ENCODE assay signal across 10 mouse cellular contexts in genomic region chr3:96409701-96410246, GRCm38 (mm10). TPM values are rescaled to one million over a fixed set of nuclear protein-coding genes. Genes with fewer than 3 reads are reported as not detected.
DNase-seq lines count a peak whose midpoint lies in the region; ATAC-seq lines count a peak whose summit lies in the region.
"Had no signal": no experiment of that assay in that cellular context is flagged by ENCODE, and none has a peak within 500 bp of the region (broad histone marks: within the 10 kb centered on the region; RNA-seq: fewer than 3 reads in every experiment).

No protein-coding gene starts in this region.

- no peak for DNase-seq in heart, postnatal 14 days
- peak; percentile 94 for DNase-seq in R1 (ENCODE audit: low read depth, low spot score)
- peak; percentile 67 for DNase-seq in midbrain, embryonic 10.5 days (ENCODE audit: low spot score)
- no peak for DNase-seq in gastrocnemius, postnatal 4 days (ENCODE audit: low spot score in 2 of 2)
- DNase-seq in frontal cortex, postnatal 14 days (ENCODE audit: low spot score in 2 of 2) = no peak
- no peak for DNase-seq in right cerebral cortex, postnatal 4 days

- 4% methylated on average over 31 of the region's 31 CpGs for WGBS in heart, embryonic 15.5 days
- 7% methylated on average over 31 of the region's 31 CpGs for WGBS in hindbrain, embryonic 13.5 days
- WGBS in midbrain, embryonic 10.5 days = 3% methylated on average over 31 of the region's 31 CpGs

- no peak overlapping the region for H3K27ac ChIP-seq in heart, embryonic 15.5 days
- H3K27ac ChIP-seq in hindbrain, embryonic 13.5 days = no peak overlapping the region
- no peak overlapping the region; the same call in 1 of the 2 replicates for H3K27ac ChIP-seq in midbrain, embryonic 10.5 days (replicated peaks)

- ATAC-seq in heart, embryonic 15.5 days (replicated peaks; ENCODE audit: insufficient number of reproducible peaks, insufficient read depth, low FRiP score, low read depth) = no peak
- no peak for ATAC-seq in hindbrain, embryonic 13.5 days (ENCODE audit: low FRiP score)
- ATAC-seq: Patski had no signal

- H3K27me3 ChIP-seq in heart, embryonic 15.5 days = peaks cover 63% of the 10 kb centered on the region
- H3K27me3 ChIP-seq in hindbrain, embryonic 13.5 days = peaks cover 70% of the 10 kb centered on the region
- peaks cover 67% of the 10 kb centered on the region for H3K27me3 ChIP-seq in midbrain, embryonic 10.5 days (ENCODE audit: low read depth, poor library complexity, severe bottlenecking)
- H3K27me3 ChIP-seq: Patski had no signal

- intact Hi-C loops in heart, postnatal 14 days (cut with DNase I) = no loop called here

- H3K4me1 ChIP-seq in heart, embryonic 15.5 days (replicated peaks) = peaks cover 13% of the 10 kb centered on the region
- H3K4me1 ChIP-seq in hindbrain, embryonic 13.5 days (replicated peaks) = peaks cover 12% of the 10 kb centered on the region; the same call in 1 of the 2 replicates
- peaks cover 29% of the 10 kb centered on the region for H3K4me1 ChIP-seq in midbrain, embryonic 10.5 days

- no peaks in the 10 kb centered on the region for H3K36me3 ChIP-seq in heart, embryonic 15.5 days
- H3K36me3 ChIP-seq in hindbrain, embryonic 13.5 days = no peaks in the 10 kb centered on the region
- peaks cover 7% of the 10 kb centered on the region for H3K36me3 ChIP-seq in midbrain, embryonic 10.5 days

- H3K4me2 ChIP-seq in heart, embryonic 15.5 days = peak overlapping the region; percentile 41
- no peak overlapping the region for H3K4me2 ChIP-seq in hindbrain, embryonic 13.5 days

- no peak overlapping the region for H3K9ac ChIP-seq in heart, embryonic 15.5 days
- no peak overlapping the region for H3K9ac ChIP-seq in hindbrain, embryonic 13.5 days

- peak overlapping the region; percentile 15 for H3K4me3 ChIP-seq in heart, embryonic 15.5 days
- H3K4me3 ChIP-seq in hindbrain, embryonic 13.5 days = 0 out of 2 replicates have a peak overlapping the region, but pooled peaks have one; percentile 11
- peak overlapping the region; percentile 45 for H3K4me3 ChIP-seq in midbrain, embryonic 10.5 days

- no peaks in the 10 kb centered on the region; the same call in 1 of the 2 replicates for H3K9me3 ChIP-seq in heart, embryonic 15.5 days (replicated peaks)
- H3K9me3 ChIP-seq in hindbrain, embryonic 13.5 days = no peaks in the 10 kb centered on the region
- 0 out of 2 replicates have a peak, but pooled peaks cover 7% of the 10 kb centered on the region for H3K9me3 ChIP-seq in midbrain, embryonic 10.5 days (replicated peaks)

RNA-seq across cellular contexts. Expression of gene BC107364, which starts 42.3 kb away (rescaled TPM):
- 0.53 and 1.0 TPM in 2 replicates for polyA plus RNA-seq in heart, embryonic 15.5 days (2015; fragmentation: Nextera tagmentation; extraction: Ambion mirVana)
- not detected for total RNA-seq in heart, postnatal 14 days (2021)
- not detected in 2 replicates for polyA plus RNA-seq in hindbrain, embryonic 13.5 days (2015; fragmentation: Nextera tagmentation; extraction: Ambion mirVana)
- polyA plus RNA-seq in midbrain, embryonic 10.5 days (2016; fragmentation: Nextera tagmentation; extraction: Ambion mirVana) = 0.20 and 0.30 TPM in 2 replicates
- not detected for total RNA-seq in gastrocnemius, postnatal 4 days (2021)
- total RNA-seq: gastrocnemius, postnatal 25 days had no signal
- polyA plus RNA-seq: Patski had no signal

Comparison
In these comparisons a context has a peak if more than half of its experiments do, and no peak if none do; other contexts are left out.
1. DNase-seq: peak in R1 (single experiment) and midbrain, embryonic 10.5 days (single experiment); none in heart, postnatal 14 days (0 of 2), gastrocnemius, postnatal 4 days (0 of 2), frontal cortex, postnatal 14 days (0 of 2) and right cerebral cortex, postnatal 4 days (single experiment).
2. Peak in every context shown above with its lines, with median percentiles within 50 percentile points of each other: H3K4me3 ChIP-seq.